Mouse (Mus musculus): ENCODE results near the gene Brd3. TPM values are rescaled to one million over a fixed set of nuclear protein-coding genes. Genes with fewer than 3 reads are reported as not detected.

The Brd3 gene
- total and polyA plus RNA-seq, 2 experiments, result 5.8 to 14.8 TPM

- no peaks in the 10 kb centered on the region for H3K36me3 ChIP-seq (ENCODE audit: control insufficient read depth, insufficient read depth, low read length)
These were observed 16.5 kb downstream of the Brd3 start for GRCm38 (mm10) chr2:27490939-27491338.

GRCm38 (mm10) chr2:27488362-27488761, 19.1 kb downstream of the Brd3 start:
- Histone ChIP-seq H3K4me3 (ENCODE audit: insufficient read depth, low read depth, low read length) (no peak overlapping the region), H3K27ac (replicated peaks; ENCODE audit: insufficient read depth, low read depth, low read length) (no peak overlapping the region), H3K36me3 (ENCODE audit: control insufficient read depth, insufficient read depth, low read length) (no peaks in the 10 kb centered on the region), H3K9ac (ENCODE audit: low read depth, low read length) (no peak overlapping the region), H3K27me3 (ENCODE audit: control insufficient read depth, insufficient read depth, low read length) (no peaks in the 10 kb centered on the region), H3K4me1 (ENCODE audit: control insufficient read depth, insufficient read depth, low read length) (no peaks in the 10 kb centered on the region), H3K79me2 (ENCODE audit: control insufficient read depth, insufficient read depth, low read length) (no peaks in the 10 kb centered on the region)
- TF ChIP-seq CTCF (IDR thresholded peaks at IDR 0.05; ENCODE audit: low read depth, low read length) (no peak), POLR2A (IDR thresholded peaks at IDR 0.05; ENCODE audit: extremely low read depth, insufficient read depth, low read length) (no peak)
- DNase-seq (ENCODE audit: extremely low read depth, low read depth, low spot score), result no peak
- 97% methylated on average over 1 of the region's 1 CpGs for WGBS

More at GRCm38 (mm10) chr2:27490939-27491338, 16.5 kb downstream of the Brd3 start:
- no peaks in the 10 kb centered on the region for H3K27me3 ChIP-seq (ENCODE audit: control insufficient read depth, insufficient read depth, low read length)
- WGBS, result 96% methylated on average over 2 of the region's 2 CpGs
- no peak overlapping the region for H3K4me3 ChIP-seq (ENCODE audit: insufficient read depth, low read depth, low read length)
- no peaks in the 10 kb centered on the region for H3K79me2 ChIP-seq (ENCODE audit: control insufficient read depth, insufficient read depth, low read length)
- H3K9ac ChIP-seq (ENCODE audit: low read depth, low read length), result no peak overlapping the region
- no peaks in the 10 kb centered on the region for H3K4me1 ChIP-seq (ENCODE audit: control insufficient read depth, insufficient read depth, low read length)
- no peak overlapping the region for H3K27ac ChIP-seq (replicated peaks; ENCODE audit: insufficient read depth, low read depth, low read length)
- DNase-seq (ENCODE audit: extremely low read depth, low read depth, low spot score), result no peak
- TF ChIP-seq POLR2A (IDR thresholded peaks at IDR 0.05; ENCODE audit: extremely low read depth, insufficient read depth, low read length) (no peak), CTCF (IDR thresholded peaks at IDR 0.05; ENCODE audit: low read depth, low read length) (no peak)

GRCm38 (mm10) chr2:27487336-27488049, 20.0 kb downstream of the Brd3 start:
- TF ChIP-seq POLR2A (IDR thresholded peaks at IDR 0.05; ENCODE audit: extremely low read depth, insufficient read depth, low read length) (no peak), CTCF (IDR thresholded peaks at IDR 0.05; ENCODE audit: low read depth, low read length) (no peak)
- DNase-seq (ENCODE audit: extremely low read depth, low read depth, low spot score), result no peak
- H3K4me1 ChIP-seq (ENCODE audit: control insufficient read depth, insufficient read depth, low read length), result no peaks in the 10 kb centered on the region
- 90% methylated on average over 3 of the region's 4 CpGs for WGBS
- no peaks in the 10 kb centered on the region for H3K79me2 ChIP-seq (ENCODE audit: control insufficient read depth, insufficient read depth, low read length)
- H3K9ac ChIP-seq (ENCODE audit: low read depth, low read length), result no peak overlapping the region
- no peak overlapping the region for H3K4me3 ChIP-seq (ENCODE audit: insufficient read depth, low read depth, low read length)
- no peaks in the 10 kb centered on the region for H3K27me3 ChIP-seq (ENCODE audit: control insufficient read depth, insufficient read depth, low read length)
- no peak overlapping the region for H3K27ac ChIP-seq (replicated peaks; ENCODE audit: insufficient read depth, low read depth, low read length)
- no peaks in the 10 kb centered on the region for H3K36me3 ChIP-seq (ENCODE audit: control insufficient read depth, insufficient read depth, low read length)

- Histone ChIP-seq H3K4me1 (ENCODE audit: control insufficient read depth, insufficient read depth, low read length) (no peaks in the 10 kb centered on the region), H3K79me2 (ENCODE audit: control insufficient read depth, insufficient read depth, low read length) (no peaks in the 10 kb centered on the region), H3K27ac (replicated peaks; ENCODE audit: insufficient read depth, low read depth, low read length) (no peak overlapping the region), H3K36me3 (ENCODE audit: control insufficient read depth, insufficient read depth, low read length) (no peaks in the 10 kb centered on the region), H3K4me3 (ENCODE audit: insufficient read depth, low read depth, low read length) (no peak overlapping the region), H3K27me3 (ENCODE audit: control insufficient read depth, insufficient read depth, low read length) (no peaks in the 10 kb centered on the region), H3K9ac (ENCODE audit: low read depth, low read length) (no peak overlapping the region)
- TF ChIP-seq POLR2A (IDR thresholded peaks at IDR 0.05; ENCODE audit: extremely low read depth, insufficient read depth, low read length) (no peak), CTCF (IDR thresholded peaks at IDR 0.05; ENCODE audit: low read depth, low read length) (no peak)
- WGBS, result 74% methylated on average over 4 of the region's 4 CpGs
- DNase-seq (ENCODE audit: extremely low read depth, low read depth, low spot score), result no peak
These were observed 20.7 kb downstream of the Brd3 start for GRCm38 (mm10) chr2:27486725-27487124.

DNA sequence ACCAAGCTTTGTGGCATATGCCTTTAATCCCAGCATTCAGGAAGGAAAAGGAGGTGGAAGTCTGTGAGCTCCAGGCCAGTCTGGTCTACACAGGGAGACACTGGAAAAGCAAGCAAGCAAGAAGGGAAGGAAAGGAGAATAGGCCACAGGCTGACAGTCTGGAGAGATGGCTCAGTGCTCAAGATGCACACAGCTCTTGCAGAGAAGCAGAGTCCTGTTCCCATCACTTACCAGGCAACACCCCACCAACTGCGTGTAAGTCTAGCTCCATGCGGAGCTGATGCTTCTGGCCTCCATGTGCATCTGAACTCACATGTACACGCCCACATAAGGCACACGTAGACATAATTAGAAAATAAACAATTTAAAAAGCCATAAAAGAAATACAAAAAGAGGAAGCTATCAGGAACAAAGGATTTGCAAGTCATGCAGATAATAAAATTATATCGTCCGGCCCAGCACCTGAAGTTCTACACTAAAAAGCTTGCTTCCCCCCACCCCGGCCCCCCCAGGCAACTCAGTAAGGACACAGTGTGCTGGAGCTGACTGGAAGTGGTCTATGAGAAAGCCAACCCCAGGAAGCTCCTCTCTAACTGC, 25.1 kb downstream of the Brd3 start:
- Histone ChIP-seq H3K9ac (ENCODE audit: low read depth, low read length) (no peak overlapping the region), H3K79me2 (ENCODE audit: control insufficient read depth, insufficient read depth, low read length) (no peaks in the 10 kb centered on the region), H3K36me3 (ENCODE audit: control insufficient read depth, insufficient read depth, low read length) (no peaks in the 10 kb centered on the region), H3K4me3 (ENCODE audit: insufficient read depth, low read depth, low read length) (no peak overlapping the region), H3K27ac (replicated peaks; ENCODE audit: insufficient read depth, low read depth, low read length) (no peak overlapping the region), H3K27me3 (ENCODE audit: control insufficient read depth, insufficient read depth, low read length) (no peaks in the 10 kb centered on the region), H3K4me1 (ENCODE audit: control insufficient read depth, insufficient read depth, low read length) (no peaks in the 10 kb centered on the region)
- no peak for DNase-seq (ENCODE audit: extremely low read depth, low read depth, low spot score)
- no peak for TF ChIP-seq CTCF (IDR thresholded peaks at IDR 0.05; ENCODE audit: low read depth, low read length)
- 84% methylated on average over 7 of the region's 7 CpGs for WGBS

- Histone ChIP-seq H3K27me3 (ENCODE audit: control insufficient read depth, insufficient read depth, low read length) (no peaks in the 10 kb centered on the region), H3K36me3 (ENCODE audit: control insufficient read depth, insufficient read depth, low read length) (no peaks in the 10 kb centered on the region), H3K27ac (replicated peaks; ENCODE audit: insufficient read depth, low read depth, low read length) (no peak overlapping the region), H3K4me3 (ENCODE audit: insufficient read depth, low read depth, low read length) (no peak overlapping the region), H3K9ac (ENCODE audit: low read depth, low read length) (no peak overlapping the region), H3K4me1 (ENCODE audit: control insufficient read depth, insufficient read depth, low read length) (no peaks in the 10 kb centered on the region), H3K79me2 (ENCODE audit: control insufficient read depth, insufficient read depth, low read length) (no peaks in the 10 kb centered on the region)
- TF ChIP-seq POLR2A (IDR thresholded peaks at IDR 0.05; ENCODE audit: extremely low read depth, insufficient read depth, low read length) (no peak), CTCF (IDR thresholded peaks at IDR 0.05; ENCODE audit: low read depth, low read length) (peak; percentile 32; the same call in 1 of the 2 replicates)
- DNase-seq (ENCODE audit: extremely low read depth, low read depth, low spot score), result no peak
- WGBS, result 66% methylated on average over 4 of the region's 4 CpGs
These were observed 27.1 kb downstream of the Brd3 start for GRCm38 (mm10) chr2:27480367-27480766.

Data from liver, adult 2 months (tissue).